Mouse (Mus musculus) MEL (cell line): ENCODE measurements around the gene Bahcc1. TPM values are rescaled to one million over a fixed set of nuclear protein-coding genes. Genes with fewer than 3 reads are reported as not detected.

Experiments used
- DNase-seq: peaks from one replicate; pipeline ENCODE4 v3.0.0; 2011; ENCODE audit warnings: low read depth, low spot score
- H3K27ac ChIP-seq: 2 replicates; pipeline ENCODE4 v1.5.1; 2012; ENCODE audit warnings: low read depth, mild to moderate bottlenecking, control low read depth, low read length, moderate library complexity; ENCODE audit not compliant: control insufficient read depth
- H3K27me3 ChIP-seq, 2 experiments: fragments of 150-350 bp in 1 of 2; sonication (generic) in 1 of 2; 2 replicates each; pipeline ENCODE4 v1.6.1; 2012; ENCODE audit warnings: low read length in 2 of 2, mild to moderate bottlenecking in 2 of 2, improper control_type of control experiment in 1 of 2, moderate library complexity in 1 of 2; ENCODE audit not compliant: insufficient read depth in 2 of 2, control insufficient read depth in 1 of 2
- H3K36me3 ChIP-seq, 2 experiments: 2 replicates each; pipeline ENCODE4 v1.6.1; 2012 to 2014; ENCODE audit warnings: low read length in 2 of 2, improper control_type of control experiment in 1 of 2, inconsistent platforms in 1 of 2, mild to moderate bottlenecking in 1 of 2; ENCODE audit not compliant: insufficient read depth in 2 of 2, control insufficient read depth in 1 of 2
- H3K4me1 ChIP-seq, 2 experiments: fragments of 150-350 bp in 1 of 2; sonication (generic) in 1 of 2; 2 replicates each; pipeline ENCODE4 v1.6.1; 2012; ENCODE audit warnings: low read length in 2 of 2, improper control_type of control experiment in 1 of 2, mild to moderate bottlenecking in 1 of 2; ENCODE audit not compliant: insufficient read depth in 2 of 2, control insufficient read depth in 1 of 2
- H3K4me3 ChIP-seq, 2 experiments: fragments of 150-350 bp in 1 of 2; sonication (generic) in 1 of 2; 2 replicates each; pipeline ENCODE4 v1.5.1; 2012; ENCODE audit warnings: low read depth in 2 of 2, low read length in 2 of 2, mild to moderate bottlenecking in 2 of 2, moderate library complexity in 2 of 2, control low read depth in 1 of 2, improper control_type of control experiment in 1 of 2; ENCODE audit not compliant: control insufficient read depth in 1 of 2, insufficient read depth in 1 of 2
- H3K79me2 ChIP-seq: 2 replicates; pipeline ENCODE4 v1.6.1; 2012; ENCODE audit warnings: mild to moderate bottlenecking, low read length, moderate library complexity; ENCODE audit not compliant: control insufficient read depth, poor library complexity, insufficient read depth
- H3K9ac ChIP-seq: 2 replicates; pipeline ENCODE4 v1.6.1; 2012; ENCODE audit warnings: low read depth, mild to moderate bottlenecking, control low read depth, low read length, moderate library complexity; ENCODE audit not compliant: control insufficient read depth, poor library complexity, severe bottlenecking
- H3K9me3 ChIP-seq: fragments of 150-350 bp; sonication (generic); replicated peaks from 2 replicates; pipeline ENCODE4 v1.6.1; 2012; ENCODE audit warnings: mild to moderate bottlenecking, low read length, improper control_type of control experiment, moderate library complexity; ENCODE audit not compliant: insufficient read depth
- BHLHE40 ChIP-seq: IDR thresholded peaks from 2 replicates; pipeline ENCODE4 v1.6.1; 2012; ENCODE audit warnings: low read depth, mild to moderate bottlenecking, inconsistent platforms, low read length, improper control_type of control experiment, borderline replicate concordance
- CHD2 ChIP-seq: IDR thresholded peaks from 2 replicates; pipeline ENCODE4 v1.6.1; 2011; ENCODE audit warnings: low read length, improper control_type of control experiment
- ELF1 ChIP-seq: IDR thresholded peaks from 2 replicates; pipeline ENCODE4 v1.6.1; 2014; ENCODE audit warnings: low read depth, mild to moderate bottlenecking, inconsistent platforms, low read length, improper control_type of control experiment, moderate library complexity
- EP300 ChIP-seq, 2 experiments: IDR thresholded peaks; 2 replicates each; pipeline ENCODE4 v1.6.1; 2011; ENCODE audit warnings: improper control_type of control experiment in 2 of 2, low read length in 2 of 2, low read depth in 1 of 2, mild to moderate bottlenecking in 1 of 2
- ETS1 ChIP-seq: IDR thresholded peaks from 2 replicates; pipeline ENCODE4 v1.6.1; 2012; ENCODE audit warnings: low read depth, mild to moderate bottlenecking, inconsistent platforms, low read length, improper control_type of control experiment, moderate library complexity
- GABPA ChIP-seq: IDR thresholded peaks from 2 replicates; pipeline ENCODE4 v1.6.1; 2012; ENCODE audit warnings: low read depth, mild to moderate bottlenecking, inconsistent platforms, low read length, improper control_type of control experiment, moderate library complexity
- JUND ChIP-seq: IDR thresholded peaks from 2 replicates; pipeline ENCODE4 v1.6.1; 2011; ENCODE audit warnings: low read depth, mild to moderate bottlenecking, improper control_type of control experiment, low read length
- MAX ChIP-seq: IDR thresholded peaks from 2 replicates; pipeline ENCODE4 v1.6.1; 2011; ENCODE audit warnings: low read length, improper control_type of control experiment
- MAZ ChIP-seq: IDR thresholded peaks from 2 replicates; pipeline ENCODE4 v1.6.1; 2012; ENCODE audit warnings: low read depth, mild to moderate bottlenecking, inconsistent platforms, low read length, improper control_type of control experiment
- MXI1 ChIP-seq: IDR thresholded peaks from 2 replicates; pipeline ENCODE4 v1.6.1; 2011; ENCODE audit warnings: mild to moderate bottlenecking, low read depth, low read length, improper control_type of control experiment
- MYC ChIP-seq: IDR thresholded peaks from 2 replicates; pipeline ENCODE4 v1.6.1; 2011; ENCODE audit warnings: low read depth, mild to moderate bottlenecking, low read length, improper control_type of control experiment, moderate library complexity
- NELFE ChIP-seq: IDR thresholded peaks from 2 replicates; pipeline ENCODE4 v1.6.1; 2011; ENCODE audit warnings: low read depth, low read length, improper control_type of control experiment
- NRF1 ChIP-seq: IDR thresholded peaks from 2 replicates; pipeline ENCODE4 v1.6.1; 2014; ENCODE audit warnings: low read depth, mild to moderate bottlenecking, inconsistent platforms, low read length, improper control_type of control experiment, moderate library complexity; ENCODE audit not compliant: poor library complexity, insufficient read depth, severe bottlenecking
- POLR2AphosphoS2 ChIP-seq: IDR thresholded peaks from 2 replicates; pipeline ENCODE4 v1.6.1; 2011; ENCODE audit warnings: low read length, improper control_type of control experiment
- POLR2AphosphoS5 ChIP-seq: IDR thresholded peaks from 2 replicates; pipeline ENCODE4 v1.6.1; 2012; ENCODE audit warnings: low read depth, borderline replicate concordance, mild to moderate bottlenecking, inconsistent platforms, low read length, moderate library complexity, mixed read lengths
- RAD21 ChIP-seq: IDR thresholded peaks from 2 replicates; pipeline ENCODE4 v1.6.1; 2011; ENCODE audit warnings: mild to moderate bottlenecking, low read depth, low read length, improper control_type of control experiment
- SIN3A ChIP-seq: IDR thresholded peaks from 2 replicates; pipeline ENCODE4 v1.6.1; 2012; ENCODE audit warnings: low read length, improper control_type of control experiment, inconsistent platforms
- SMC3 ChIP-seq: IDR thresholded peaks from 2 replicates; pipeline ENCODE4 v1.6.1; 2011; ENCODE audit warnings: low read depth, low read length, improper control_type of control experiment
- TAL1 ChIP-seq: IDR thresholded peaks from 2 replicates; pipeline ENCODE4 v1.6.1; 2012; ENCODE audit warnings: mild to moderate bottlenecking, inconsistent platforms, low read length, moderate library complexity, mixed read lengths
- TCF12 ChIP-seq: IDR thresholded peaks from 2 replicates; pipeline ENCODE4 v1.6.1; 2014; ENCODE audit warnings: low read depth, mild to moderate bottlenecking, inconsistent platforms, low read length, improper control_type of control experiment, moderate library complexity
- UBTF ChIP-seq: IDR thresholded peaks from 2 replicates; pipeline ENCODE4 v1.6.1; 2012; ENCODE audit warnings: low read depth, mild to moderate bottlenecking, inconsistent platforms, low read length, improper control_type of control experiment, moderate library complexity, borderline replicate concordance; ENCODE audit not compliant: insufficient read depth
- USF1 ChIP-seq: IDR thresholded peaks from 2 replicates; pipeline ENCODE4 v1.6.1; 2014; ENCODE audit warnings: low read depth, mild to moderate bottlenecking, inconsistent platforms, low read length, improper control_type of control experiment, moderate library complexity
- ZC3H11A ChIP-seq: IDR thresholded peaks from 2 replicates; pipeline ENCODE4 v1.6.1; 2012; ENCODE audit warnings: low read depth, mild to moderate bottlenecking, inconsistent platforms, low read length, improper control_type of control experiment
- polyA plus RNA-seq, 2 experiments: library from polyadenylated mRNA; stranded (reverse) in 1 of 2; unstranded in 1 of 2; fragments of >175 nt in 1 of 2; fragments of >200 nt in 1 of 2; gene quantifications; 2 replicates each; pipeline versions ENCODE4 v1.2.1 to v1.2.4; 2012; ENCODE audit warnings: low replicate concordance in 2 of 2, low read depth in 1 of 2; ENCODE audit not compliant: insufficient read length in 2 of 2, insufficient read depth in 1 of 2, missing spikeins in 1 of 2
- total RNA-seq: library from RNA; depleted of rRNA; stranded (reverse); fragments of 300-350 nt; gene quantifications from 2 replicates; pipeline ENCODE4 v1.2.3, GENCODE M21; 2012

Bahcc1 gene
- total and polyA plus RNA-seq, 3 experiments = 0.04 to 0.26 TPM; not detected in 1

DNA sequence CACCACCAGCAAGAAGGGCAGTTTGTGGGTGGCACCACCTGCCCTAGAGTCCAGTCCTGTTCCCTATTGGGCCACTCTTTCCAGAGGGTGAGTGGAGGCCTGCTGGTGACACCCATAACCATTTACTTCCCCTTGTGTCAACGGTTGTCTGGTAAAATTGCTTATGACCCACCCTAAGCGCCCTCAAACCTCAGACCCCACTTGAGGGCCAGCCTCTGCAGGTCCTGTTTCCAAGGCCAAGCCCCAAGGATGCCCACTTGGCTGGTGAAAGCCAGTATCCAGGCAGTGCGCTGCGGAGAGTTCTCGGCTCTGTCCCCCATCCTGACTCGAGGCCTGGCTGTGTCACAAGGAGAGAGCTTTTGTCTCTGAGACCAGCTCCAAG lies 28.0 kb downstream of the Bahcc1 start:
- Histone ChIP-seq H3K9ac (no peak overlapping the region), H3K4me3 (no peak overlapping the region), H3K27ac (no peak overlapping the region), H3K27me3 (no peaks in the 10 kb centered on the region), H3K79me2 (no peaks in the 10 kb centered on the region), H3K4me1 (peaks cover 8 to 24% of the 10 kb centered on the region in 2 experiments; a peak in 3 of 4 replicates), H3K36me3 (peaks cover 0 to 8% of the 10 kb centered on the region in 2 experiments; a peak in 2 of 4 replicates), H3K9me3 (no peaks in the 10 kb centered on the region)
- TF ChIP-seq MAX (no peak), ELF1 (no peak), POLR2AphosphoS2 (no peak), CHD2 (no peak), EP300 (IDR thresholded peaks at IDR 0.05; ENCODE audit: low read depth in 1 of 2, low read length in 2 of 2) (no peak), NRF1 (no peak)
- peak; percentile 25 for DNase-seq

DNA sequence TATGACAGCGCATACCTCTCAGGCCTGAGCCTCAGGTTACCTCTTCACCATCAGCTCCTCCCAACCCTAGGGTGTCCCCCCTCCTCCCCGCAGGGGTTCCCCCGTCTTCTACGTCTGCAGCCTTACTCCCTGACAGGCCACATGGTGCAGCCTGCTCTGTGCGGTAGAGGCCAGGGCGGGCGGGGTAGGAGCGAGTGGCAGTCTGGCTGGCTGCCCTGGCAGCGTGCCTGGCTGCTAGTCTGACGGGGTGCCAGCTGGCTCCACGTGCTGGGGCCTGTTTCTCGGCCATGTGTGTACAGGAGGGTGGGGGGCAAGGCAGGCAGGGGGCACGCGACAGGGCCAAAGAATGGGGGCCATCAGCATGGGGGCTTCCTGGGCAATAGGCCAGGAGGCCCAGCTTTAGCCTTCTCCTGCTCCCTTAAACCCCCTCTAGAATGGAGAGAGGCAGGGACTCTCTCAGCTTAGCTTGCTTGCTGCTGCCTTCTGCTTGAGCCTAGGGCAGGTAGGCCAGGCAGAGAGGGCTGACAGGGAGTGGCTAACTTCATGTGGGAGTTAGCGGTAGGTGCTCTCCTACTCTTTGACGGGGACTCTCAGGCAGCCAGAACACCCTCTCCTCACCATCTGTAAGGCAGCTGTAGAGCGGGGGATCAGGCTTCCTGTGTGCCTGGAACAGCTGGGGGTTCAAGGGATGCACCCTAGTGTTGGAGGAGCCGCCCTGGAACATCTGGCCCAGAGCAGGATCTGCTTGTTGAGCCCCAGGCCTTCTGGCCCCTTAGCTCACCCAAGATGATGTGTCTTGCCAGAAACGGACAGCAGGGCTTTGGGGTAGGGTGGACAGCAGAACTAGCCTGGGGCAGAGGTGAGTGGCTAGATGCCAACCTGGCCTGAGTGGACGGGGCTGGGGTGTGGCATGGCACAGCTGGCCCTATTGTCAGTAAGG lies 28.9 kb downstream of the Bahcc1 start:
- Histone ChIP-seq H3K79me2 (no peaks in the 10 kb centered on the region), H3K4me3 (no peak overlapping the region), H3K27me3 (no peaks in the 10 kb centered on the region), H3K4me1 (peaks cover 8 to 24% of the 10 kb centered on the region in 2 experiments; a peak in 3 of 4 replicates), H3K9me3 (no peaks in the 10 kb centered on the region), H3K36me3 (peaks cover 0 to 8% of the 10 kb centered on the region in 2 experiments; a peak in 2 of 4 replicates), H3K9ac (peak overlapping the region; percentile 56), H3K27ac (peak overlapping the region; percentile 2; the same call in 1 of the 2 replicates)
- no peak for TF ChIP-seq GABPA
- TF ChIP-seq POLR2AphosphoS2 = peak; percentile 71; the same call in 1 of the 2 replicates
- no peak for TF ChIP-seq TAL1
- TF ChIP-seq RAD21 = no peak
- peak; percentile 97 for TF ChIP-seq MAX
- TF ChIP-seq NELFE = peak; percentile 20; the same call in 1 of the 2 replicates
- TF ChIP-seq ZC3H11A = no peak
- TF ChIP-seq MYC = peak; percentile 88
- TF ChIP-seq EP300 (IDR thresholded peaks at IDR 0.05; ENCODE audit: low read depth in 1 of 2, low read length in 2 of 2) = peak in 1 of 2 experiments; percentile 48; a peak in 2 of 4 replicates
- TF ChIP-seq SMC3 = peak; percentile 11; the same call in 1 of the 2 replicates
- no peak for TF ChIP-seq CHD2
- peak; percentile 77 for TF ChIP-seq USF1
- TF ChIP-seq MXI1 = peak; percentile 98
- peak; percentile 94 for TF ChIP-seq MAZ
- peak; percentile 90 for TF ChIP-seq SIN3A
- peak; percentile 89 for TF ChIP-seq BHLHE40
- no peak for TF ChIP-seq POLR2AphosphoS5
- no peak for TF ChIP-seq JUND
- TF ChIP-seq ETS1 = peak; percentile 88
- TF ChIP-seq TCF12 = peak; percentile 62
- 0 out of 2 replicates have a peak, but pooled peaks have one; percentile 49 for TF ChIP-seq UBTF
- DNase-seq = peak; percentile 85
